20 mouse cellular contexts compared by ENCODE assay signal in the genomic region with DNA sequence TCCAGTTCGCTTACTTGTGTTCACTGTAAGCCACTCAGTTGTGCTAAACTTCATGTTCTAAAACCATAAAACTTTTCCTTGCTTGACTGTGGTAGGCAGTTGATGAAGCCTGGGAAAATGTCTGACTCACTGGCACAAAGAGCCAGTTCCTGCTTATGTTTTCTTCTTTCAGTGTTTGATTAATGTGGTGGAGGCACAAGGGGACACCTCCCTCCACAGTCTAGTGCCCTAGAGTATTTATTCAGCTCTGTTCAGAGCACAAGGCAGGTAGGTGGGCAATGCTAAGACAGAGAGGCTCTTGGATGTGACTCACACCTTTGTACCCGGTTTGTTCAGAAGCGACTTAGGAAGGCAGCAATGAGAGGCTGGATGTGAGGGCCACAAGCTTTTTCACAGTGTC.
"Had no signal": no experiment of that assay in that cellular context is flagged by ENCODE, and none has a peak within 500 bp of the region (broad histone marks: within the 10 kb centered on the region; RNA-seq: fewer than 3 reads in every experiment).

No protein-coding gene starts in this region.

- DNase-seq: kidney, adult 2 months; kidney, postnatal 10 days; kidney, postnatal 4 days; left cerebral cortex, postnatal 4 days; liver, postnatal 0 days; retina, postnatal 1 day; right cerebral cortex, postnatal 25 days; spleen, adult 18-20 months; thymus, postnatal 25 days had no signal

- H3K4me3 ChIP-seq: limb, embryonic 12.5 days; limb, embryonic 15.5 days; megakaryocyte, embryonic 14.5 days; midbrain, embryonic 10.5 days; midbrain, embryonic 13.5 days; myocyte; neural tube, embryonic 13.5 days had no signal

- H3K27ac ChIP-seq: limb, embryonic 12.5 days; limb, embryonic 15.5 days; liver, embryonic 14.5 days; midbrain, embryonic 10.5 days; midbrain, embryonic 13.5 days; neural tube, embryonic 13.5 days had no signal

- H3K4me2 ChIP-seq: limb, embryonic 12.5 days; limb, embryonic 15.5 days; liver, embryonic 11.5 days; midbrain, embryonic 13.5 days; neural tube, embryonic 13.5 days had no signal

- H3K4me1 ChIP-seq: limb, embryonic 12.5 days; limb, embryonic 15.5 days; midbrain, embryonic 10.5 days; midbrain, embryonic 13.5 days; neural tube, embryonic 13.5 days had no signal

- ATAC-seq: intestine, postnatal 0 days; liver, postnatal 0 days; midbrain, embryonic 13.5 days; midbrain, embryonic 16.5 days had no signal

- H3K36me3 ChIP-seq: limb, embryonic 12.5 days; limb, embryonic 15.5 days; midbrain, embryonic 10.5 days; midbrain, embryonic 13.5 days; neural tube, embryonic 13.5 days had no signal

- H3K27me3 ChIP-seq: limb, embryonic 12.5 days; limb, embryonic 15.5 days; midbrain, embryonic 13.5 days; neural tube, embryonic 13.5 days had no signal

- H3K9ac ChIP-seq: limb, embryonic 12.5 days; limb, embryonic 15.5 days; liver, embryonic 14.5 days; liver, postnatal 0 days; midbrain, embryonic 13.5 days; neural tube, embryonic 13.5 days had no signal

- H3K9me3 ChIP-seq: limb, embryonic 15.5 days; midbrain, embryonic 10.5 days; midbrain, embryonic 13.5 days; neural tube, embryonic 13.5 days had no signal
